Mouse (Mus musculus) lung, embryonic 16.5 days (tissue): ENCODE data around the gene Pianp. TPM values are rescaled to one million over a fixed set of nuclear protein-coding genes. Genes with fewer than 3 reads are reported as not detected.
"Not testable (repeated sequence)": the region's sequence is repeated elsewhere in the genome, so short reads cannot be mapped to it uniquely, and the experiment has no call there.

Experiments used
- ATAC-seq: fragments of 200-750 bp; cut with Nextera tagmentation; 2 replicates; pipeline ENCODE4 v1.8.0; 2017; ENCODE audit warnings: low read depth, mild to moderate bottlenecking, moderate library complexity
- H3K27ac ChIP-seq: fragments of 300-500 bp; sonication (generic); 2 replicates; pipeline ENCODE4 v1.5.1; 2014; ENCODE audit warnings: mild to moderate bottlenecking, control low read depth, low read length
- H3K27me3 ChIP-seq: fragments of 300-500 bp; sonication (generic); 2 replicates; pipeline ENCODE4 v1.6.1; 2014; ENCODE audit warnings: low read depth, low read length, mixed read lengths; ENCODE audit not compliant: control insufficient read depth, insufficient read depth
- H3K36me3 ChIP-seq: fragments of 300-500 bp; sonication (generic); 2 replicates; pipeline ENCODE4 v1.6.1; 2014; ENCODE audit warnings: low read length; ENCODE audit not compliant: control insufficient read depth, insufficient read depth
- H3K4me1 ChIP-seq: fragments of 300-500 bp; sonication (generic); replicated peaks from 2 replicates; pipeline ENCODE4 v1.6.1; 2014; ENCODE audit warnings: low read length, mixed read lengths; ENCODE audit not compliant: control insufficient read depth, insufficient read depth
- H3K4me2 ChIP-seq: fragments of 300-500 bp; sonication (generic); 2 replicates; pipeline ENCODE4 v1.6.1; 2014; ENCODE audit warnings: low read depth, low read length, control low read depth
- H3K4me3 ChIP-seq: fragments of 300-500 bp; sonication (generic); 2 replicates; pipeline ENCODE4 v1.5.1; 2014; ENCODE audit warnings: mild to moderate bottlenecking, low read length, control low read depth
- H3K9ac ChIP-seq: fragments of 300-500 bp; sonication (generic); 2 replicates; pipeline ENCODE4 v1.6.1; 2014; ENCODE audit warnings: low read length, control low read depth
- H3K9me3 ChIP-seq: fragments of 300-500 bp; sonication (generic); 2 replicates; pipeline ENCODE4 v1.6.1; 2016; ENCODE audit warnings: low read length; ENCODE audit not compliant: control insufficient read depth
- WGBS: fragments of 180-500 bp; shearing (Covaris S2); extraction: QIAGEN DNeasy Blood & Tissue Kit; methylation state at CpG from one replicate; pipeline ENCODE4 v1.1.7; 2014; 5-methylcytosine and 5-hydroxymethylcytosine counted together
- polyA plus RNA-seq: library from polyadenylated mRNA; unstranded; fragments of >200 nt; fragmentation: Nextera tagmentation; extraction: Ambion mirVana; gene quantifications from 2 replicates; pipeline ENCODE4 v1.2.1, GENCODE M21; 2015

Gene Pianp
- polyA plus RNA-seq, 1 experiment from 2014 or later: 0.68 TPM

- 31% methylated on average over 7 of the region's 9 CpGs for WGBS
- ATAC-seq, H3K9me3 ChIP-seq, H3K27me3 ChIP-seq, H3K4me2 ChIP-seq, H3K4me1 ChIP-seq, H3K27ac ChIP-seq, H3K4me3 ChIP-seq, H3K9ac ChIP-seq: not testable (repeated sequence)
- H3K36me3 ChIP-seq: peaks cover 45% of the 10 kb centered on the region
These were observed 34.0 kb downstream of the Pianp start for GRCm38 (mm10) chr6:125030532-125030931.

GRCm38 (mm10) chr6:125031604-125032003 lies 35.1 kb downstream of the Pianp start:
- no peak overlapping the region for H3K4me2 ChIP-seq
- no peaks in the 10 kb centered on the region for H3K27me3 ChIP-seq
- 82% methylated on average over 16 of the region's 16 CpGs for WGBS
- no peak overlapping the region for H3K4me3 ChIP-seq
- H3K27ac ChIP-seq: no peak overlapping the region
- H3K9me3 ChIP-seq: no peaks in the 10 kb centered on the region
- H3K4me1 ChIP-seq: no peaks in the 10 kb centered on the region
- H3K9ac ChIP-seq: no peak overlapping the region
- ATAC-seq: no peak
- peaks cover 54% of the 10 kb centered on the region for H3K36me3 ChIP-seq

- WGBS: 91% methylated on average over 4 of the region's 4 CpGs
- no peaks in the 10 kb centered on the region for H3K27me3 ChIP-seq
- ATAC-seq: no peak
- H3K4me2 ChIP-seq: peak overlapping the region; percentile 65
- peak overlapping the region; percentile 88; the same call in 1 of the 2 replicates for H3K27ac ChIP-seq
- H3K9me3 ChIP-seq: no peaks in the 10 kb centered on the region
- H3K4me3 ChIP-seq: peak overlapping the region; percentile 57
- H3K9ac ChIP-seq: peak overlapping the region; percentile 60; the same call in 1 of the 2 replicates
- peaks cover 25% of the 10 kb centered on the region for H3K36me3 ChIP-seq
- H3K4me1 ChIP-seq: peaks cover 6% of the 10 kb centered on the region; the same call in 1 of the 2 replicates
These were observed 42.2 kb downstream of the Pianp start for GRCm38 (mm10) chr6:125038666-125039065.

- H3K36me3 ChIP-seq: peaks cover 21% of the 10 kb centered on the region
- peak overlapping the region; percentile 88 for H3K27ac ChIP-seq
- peak overlapping the region; percentile 60 for H3K9ac ChIP-seq
- peak; percentile 14; the same call in 1 of the 2 replicates for ATAC-seq
- WGBS: 6% methylated on average over 8 of the region's 8 CpGs
- H3K9me3 ChIP-seq: no peaks in the 10 kb centered on the region
- H3K4me3 ChIP-seq: peak overlapping the region; percentile 57
- H3K4me2 ChIP-seq: peak overlapping the region; percentile 65
- H3K4me1 ChIP-seq: peaks cover 6% of the 10 kb centered on the region; the same call in 1 of the 2 replicates
- H3K27me3 ChIP-seq: no peaks in the 10 kb centered on the region
These were observed 42.6 kb downstream of the Pianp start for GRCm38 (mm10) chr6:125039131-125039530.

- Histone ChIP-seq H3K4me1 (peaks cover 6% of the 10 kb centered on the region; the same call in 1 of the 2 replicates), H3K36me3 (peaks cover 24% of the 10 kb centered on the region), H3K4me2 (peak within 1 kb of the TSS; percentile 78), H3K9ac (peak within 1 kb of the TSS; percentile 64), H3K9me3 (no peaks in the 10 kb centered on the region), H3K4me3 (peak within 1 kb of the TSS; percentile 57), H3K27me3 (no peaks in the 10 kb centered on the region), H3K27ac (peak within 1 kb of the TSS; percentile 88)
- ATAC-seq: peak; percentile 98
- 0% methylated on average over 26 of the region's 26 CpGs for WGBS
These were observed 43.1 kb downstream of the Pianp start, which contains the start of gene Ing4 for GRCm38 (mm10) chr6:125039533-125040153. Gene Ing4 (plus strand): TSS chr6:125039760.

- Histone ChIP-seq H3K4me3 (peak overlapping the region; percentile 57), H3K9ac (peak overlapping the region; percentile 64), H3K27me3 (no peaks in the 10 kb centered on the region), H3K27ac (peak overlapping the region; percentile 75; the same call in 1 of the 2 replicates), H3K4me2 (peak overlapping the region; percentile 78), H3K36me3 (peaks cover 23% of the 10 kb centered on the region), H3K4me1 (peaks cover 6% of the 10 kb centered on the region; the same call in 1 of the 2 replicates), H3K9me3 (no peaks in the 10 kb centered on the region)
- no peak for ATAC-seq
- 12% methylated on average over 7 of the region's 7 CpGs for WGBS
These were observed 43.7 kb downstream of the Pianp start for GRCm38 (mm10) chr6:125040221-125040620.

GRCm38 (mm10) chr6:125041047-125041446 lies 44.6 kb downstream of the Pianp start:
- Histone ChIP-seq H3K4me1 (peaks cover 6% of the 10 kb centered on the region; the same call in 1 of the 2 replicates), H3K4me3 (no peak overlapping the region), H3K36me3 (peaks cover 19% of the 10 kb centered on the region), H3K9me3 (no peaks in the 10 kb centered on the region), H3K4me2 (no peak overlapping the region), H3K27ac (no peak overlapping the region), H3K9ac (no peak overlapping the region), H3K27me3 (no peaks in the 10 kb centered on the region)
- WGBS: 86% methylated on average over 7 of the region's 7 CpGs
- ATAC-seq: no peak

GRCm38 (mm10) chr6:125042081-125042480 lies 45.6 kb downstream of the Pianp start:
- Histone ChIP-seq H3K9ac (no peak overlapping the region), H3K4me3 (no peak overlapping the region), H3K4me1 (peaks cover 6% of the 10 kb centered on the region; the same call in 1 of the 2 replicates), H3K36me3 (peaks cover 15% of the 10 kb centered on the region), H3K4me2 (no peak overlapping the region), H3K27me3 (no peaks in the 10 kb centered on the region), H3K9me3 (no peaks in the 10 kb centered on the region), H3K27ac (no peak overlapping the region)
- no peak for ATAC-seq
- WGBS: 86% methylated on average over 7 of the region's 7 CpGs

- Histone ChIP-seq H3K4me2 (no peak overlapping the region), H3K27me3 (no peaks in the 10 kb centered on the region), H3K4me3 (no peak overlapping the region), H3K36me3 (peaks cover 34% of the 10 kb centered on the region), H3K4me1 (no peaks in the 10 kb centered on the region), H3K9ac (no peak overlapping the region), H3K27ac (no peak overlapping the region), H3K9me3 (no peaks in the 10 kb centered on the region)
- 34% methylated on average over 5 of the region's 5 CpGs for WGBS
- ATAC-seq: peak; percentile 66
These were observed 50.2 kb downstream of the Pianp start for GRCm38 (mm10) chr6:125046691-125047090.
